Mouse (Mus musculus) testis, adult 2 months (tissue): ENCODE data around the gene Tpd52l2. TPM values are rescaled to one million over a fixed set of nuclear protein-coding genes. Genes with fewer than 3 reads are reported as not detected.
A peak's percentile ranks its signal among the peaks of the same experiment; 100 is the strongest.

Source experiments
- H3K27ac ChIP-seq: fragments of 200-500 bp; 2 replicates; pipeline ENCODE4 v1.5.1; 2012; ENCODE audit warnings: low read depth, low read length; ENCODE audit not compliant: control insufficient read depth, insufficient read depth
- H3K27me3 ChIP-seq: fragments of 200-500 bp; 2 replicates; pipeline ENCODE4 v1.6.1; 2012; ENCODE audit warnings: mild to moderate bottlenecking, low read length, moderate library complexity; ENCODE audit not compliant: control insufficient read depth, insufficient read depth
- H3K36me3 ChIP-seq: fragments of 200-500 bp; 2 replicates; pipeline ENCODE4 v1.6.1; 2012; ENCODE audit warnings: mild to moderate bottlenecking, low read length; ENCODE audit not compliant: control insufficient read depth, insufficient read depth
- H3K4me1 ChIP-seq: fragments of 200-500 bp; 2 replicates; pipeline ENCODE4 v1.6.1; 2012; ENCODE audit warnings: low read length; ENCODE audit not compliant: control insufficient read depth, insufficient read depth
- H3K4me3 ChIP-seq: fragments of 200-500 bp; 2 replicates; pipeline ENCODE4 v1.5.1; 2012; ENCODE audit warnings: low read depth, mild to moderate bottlenecking, low read length, moderate library complexity, mixed read lengths; ENCODE audit not compliant: control insufficient read depth
- CTCF ChIP-seq: fragments of 200-500 bp; IDR thresholded peaks from 2 replicates; pipeline ENCODE4 v1.5.1; 2012; ENCODE audit warnings: low read depth, mild to moderate bottlenecking, inconsistent platforms, low read length, moderate library complexity; ENCODE audit not compliant: control insufficient read depth, insufficient read depth, insufficient replicate concordance
- POLR2A ChIP-seq: fragments of 200-500 bp; IDR thresholded peaks from 2 replicates; pipeline ENCODE4 v1.6.1; 2012; ENCODE audit warnings: low read depth, mild to moderate bottlenecking, inconsistent platforms, low read length, moderate library complexity; ENCODE audit not compliant: control insufficient read depth
- polyA plus RNA-seq: library from polyadenylated mRNA; depleted of rRNA; stranded (reverse); fragments of >200 nt; gene quantifications from 2 replicates; pipeline ENCODE4 v1.2.3, GENCODE M21; 2012

The Tpd52l2 gene
- polyA plus RNA-seq, 1 experiment = 17.5 TPM

GRCm38 (mm10) chr2:181525526-181525925, 28.6 kb downstream of the Tpd52l2 start:
- H3K27me3 ChIP-seq = no peaks in the 10 kb centered on the region
- no peak overlapping the region for H3K27ac ChIP-seq
- no peaks in the 10 kb centered on the region for H3K36me3 ChIP-seq
- TF ChIP-seq POLR2A = no peak
- TF ChIP-seq CTCF = no peak
- H3K4me1 ChIP-seq = peaks cover 3% of the 10 kb centered on the region
- H3K4me3 ChIP-seq = no peak overlapping the region

- Histone ChIP-seq H3K4me1 (no peaks in the 10 kb centered on the region), H3K27ac (no peak overlapping the region), H3K27me3 (no peaks in the 10 kb centered on the region), H3K4me3 (no peak overlapping the region), H3K36me3 (no peaks in the 10 kb centered on the region)
- TF ChIP-seq POLR2A (no peak), CTCF (no peak)
These were observed 32.1 kb downstream of the Tpd52l2 start for GRCm38 (mm10) chr2:181529076-181529475.

GRCm38 (mm10) chr2:181532589-181532988, 35.6 kb downstream of the Tpd52l2 start:
- TF ChIP-seq POLR2A = no peak
- TF ChIP-seq CTCF = no peak
- Histone ChIP-seq H3K36me3 (no peaks in the 10 kb centered on the region), H3K4me1 (0 out of 2 replicates have a peak, but pooled peaks cover 1% of the 10 kb centered on the region), H3K27ac (no peak overlapping the region), H3K27me3 (no peaks in the 10 kb centered on the region), H3K4me3 (no peak overlapping the region)

- H3K4me3 ChIP-seq = no peak overlapping the region
- no peak overlapping the region for H3K27ac ChIP-seq
- TF ChIP-seq CTCF = no peak
- no peak for TF ChIP-seq POLR2A
- 0 out of 2 replicates have a peak, but pooled peaks cover 3% of the 10 kb centered on the region for H3K4me1 ChIP-seq
- no peaks in the 10 kb centered on the region for H3K27me3 ChIP-seq
- no peaks in the 10 kb centered on the region for H3K36me3 ChIP-seq
These were observed 39.5 kb downstream of the Tpd52l2 start for GRCm38 (mm10) chr2:181536410-181536809.

- no peaks in the 10 kb centered on the region for H3K27me3 ChIP-seq
- H3K27ac ChIP-seq = peak overlapping the region; percentile 12
- TF ChIP-seq POLR2A = no peak
- no peak for TF ChIP-seq CTCF
- no peaks in the 10 kb centered on the region for H3K36me3 ChIP-seq
- no peak overlapping the region for H3K4me3 ChIP-seq
- 0 out of 2 replicates have a peak, but pooled peaks cover 3% of the 10 kb centered on the region for H3K4me1 ChIP-seq
These were observed 40.6 kb downstream of the Tpd52l2 start for GRCm38 (mm10) chr2:181537444-181538047.

- no peak overlapping the region for H3K4me3 ChIP-seq
- 0 out of 2 replicates have a peak, but pooled peaks cover 3% of the 10 kb centered on the region for H3K4me1 ChIP-seq
- TF ChIP-seq CTCF (no peak), POLR2A (no peak)
- no peaks in the 10 kb centered on the region for H3K27me3 ChIP-seq
- H3K36me3 ChIP-seq = no peaks in the 10 kb centered on the region
- no peak overlapping the region for H3K27ac ChIP-seq
These were observed 44.9 kb downstream of the Tpd52l2 start for GRCm38 (mm10) chr2:181541761-181542380.

- TF ChIP-seq POLR2A (no peak), CTCF (no peak)
- no peak overlapping the region for H3K4me3 ChIP-seq
- peaks cover 2% of the 10 kb centered on the region for H3K36me3 ChIP-seq
- H3K4me1 ChIP-seq = no peaks in the 10 kb centered on the region
- H3K27me3 ChIP-seq = no peaks in the 10 kb centered on the region
- H3K27ac ChIP-seq = no peak overlapping the region
These were observed 49.2 kb downstream of the Tpd52l2 start for GRCm38 (mm10) chr2:181546142-181546541.
